Mouse (Mus musculus) stomach, postnatal 0 days (tissue): ENCODE results near the gene Thg1l.

Experiments used
- CTCF ChIP-seq: IDR thresholded peaks from 2 replicates; pipeline ENCODE4 v1.5.1; 2016; ENCODE audit warnings: antibody characterized with exemption, low read depth, mild to moderate bottlenecking, moderate library complexity
- EP300 ChIP-seq: optimal IDR thresholded peaks from 2 replicates; pipeline ENCODE3; 2016; ENCODE audit warnings: antibody characterized with exemption

DNA sequence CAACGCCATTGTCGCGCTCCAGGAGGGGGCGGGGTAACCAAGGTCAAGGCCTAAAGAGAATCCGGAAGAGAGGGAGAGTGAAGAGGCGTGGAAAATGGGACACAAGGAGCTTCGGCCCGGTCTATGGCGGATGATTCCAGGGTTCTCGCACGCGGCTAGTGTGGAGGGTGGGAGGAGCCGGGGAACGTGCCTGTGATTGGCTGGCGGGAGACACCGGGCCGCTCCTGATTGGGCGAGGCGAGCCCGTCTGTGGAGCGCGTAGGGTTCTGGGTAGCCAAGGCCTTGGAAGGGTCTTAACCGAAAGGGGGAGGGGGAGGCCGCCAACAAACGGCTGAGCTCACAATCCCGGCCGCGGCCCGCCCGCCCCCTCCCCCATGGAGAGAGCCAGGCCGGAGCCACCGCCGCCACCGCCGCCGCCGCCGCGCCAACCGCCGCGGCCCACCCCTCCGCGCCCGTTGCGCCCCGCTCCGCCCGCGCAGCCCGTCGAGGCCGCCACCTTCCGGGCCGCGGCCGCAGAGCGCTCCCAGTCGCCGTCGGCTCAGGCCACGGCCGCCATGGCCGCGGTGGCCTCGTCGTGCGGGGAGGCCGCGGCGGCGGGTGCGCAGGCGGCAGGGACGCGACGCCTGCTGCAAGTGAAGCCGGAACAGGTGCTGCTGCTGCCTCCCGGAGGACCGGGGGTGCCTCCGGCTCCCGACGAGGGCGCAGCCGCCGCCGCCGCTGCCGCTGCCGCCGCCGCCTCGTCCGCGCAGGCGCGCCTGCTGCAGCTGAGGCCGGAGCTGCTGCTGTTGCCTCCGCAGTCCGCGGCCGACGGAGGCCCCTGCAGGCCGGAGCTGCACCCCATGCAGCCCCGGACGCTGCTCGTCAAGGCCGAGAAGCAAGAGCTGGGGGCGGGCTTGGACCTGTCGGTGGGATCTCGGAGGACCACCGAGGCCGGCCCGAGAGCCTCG, 24.9 kb upstream of the Thg1l start, which contains the start of gene Sox30:
- no peak for TF ChIP-seq EP300
- peak; percentile 42 for TF ChIP-seq CTCF
